Mouse (Mus musculus) retina, postnatal 7 days (tissue): ENCODE data around the gene Fmo5.

ENCODE experiments used
- DNase-seq: peaks from one replicate; pipeline ENCODE4 v3.0.0-alpha.2; 2012; ENCODE audit warnings: low read depth, low spot score

Gene Fmo5

GRCm38 (mm10) chr3:97628391-97629001, at the start of gene Fmo5:
Fmo5 (plus strand) TSS chr3:97628804.
- DNase-seq, result no peak

GRCm38 (mm10) chr3:97585383-97586160, 43.0 kb upstream of the Fmo5 start:
- DNase-seq, result peak; percentile 79

- no peak for DNase-seq
These were observed 40.9 kb upstream of the Fmo5 start for GRCm38 (mm10) chr3:97587656-97588055.

- DNase-seq, result no peak
These were observed 37.9 kb upstream of the Fmo5 start for GRCm38 (mm10) chr3:97590699-97591098.

- no peak for DNase-seq
These were observed 35.5 kb upstream of the Fmo5 start for GRCm38 (mm10) chr3:97593089-97593488.

GRCm38 (mm10) chr3:97594140-97594539, 34.5 kb upstream of the Fmo5 start:
- DNase-seq, result no peak

- DNase-seq, result no peak
These were observed 33.5 kb upstream of the Fmo5 start for GRCm38 (mm10) chr3:97595066-97595465.

- DNase-seq, result no peak
These were observed 31.8 kb upstream of the Fmo5 start for GRCm38 (mm10) chr3:97596796-97597195.

- DNase-seq, result no peak
These were observed 28.4 kb upstream of the Fmo5 start for GRCm38 (mm10) chr3:97600050-97600832.

GRCm38 (mm10) chr3:97609201-97609844, 19.3 kb upstream of the Fmo5 start:
- no peak for DNase-seq

GRCm38 (mm10) chr3:97609845-97610410, 18.7 kb upstream of the Fmo5 start, which contains the start of gene Chd1l:
Chd1l (minus strand) TSS chr3:97610203.
- peak; percentile 84 for DNase-seq

GRCm38 (mm10) chr3:97611021-97611420, 17.6 kb upstream of the Fmo5 start:
- no peak for DNase-seq

- no peak for DNase-seq
These were observed 13.4 kb upstream of the Fmo5 start for GRCm38 (mm10) chr3:97615154-97615553.

- no peak for DNase-seq
These were observed 12.7 kb upstream of the Fmo5 start for GRCm38 (mm10) chr3:97615933-97616332.

GRCm38 (mm10) chr3:97617091-97617825, 11.3 kb upstream of the Fmo5 start:
- no peak for DNase-seq

GRCm38 (mm10) chr3:97617899-97618298, 10.7 kb upstream of the Fmo5 start:
- DNase-seq, result no peak

- no peak for DNase-seq
These were observed 7.9 kb upstream of the Fmo5 start for GRCm38 (mm10) chr3:97620657-97621056.

GRCm38 (mm10) chr3:97624611-97625010, 4.0 kb upstream of the Fmo5 start:
- DNase-seq, result no peak

GRCm38 (mm10) chr3:97627893-97628292, 711 bp upstream of the Fmo5 start:
- DNase-seq, result no peak

- DNase-seq, result no peak
These were observed 1.3 kb downstream of the Fmo5 start for GRCm38 (mm10) chr3:97629941-97630340.

GRCm38 (mm10) chr3:97630746-97631145, 2.1 kb downstream of the Fmo5 start:
- no peak for DNase-seq
